Mouse (Mus musculus): ENCODE measurements around the gene Sat1. TPM values are rescaled to one million over a fixed set of nuclear protein-coding genes. Genes with fewer than 3 reads are reported as not detected.

Sat1 gene
- polyA plus RNA-seq, 1 experiment, result 305 TPM

DNA sequence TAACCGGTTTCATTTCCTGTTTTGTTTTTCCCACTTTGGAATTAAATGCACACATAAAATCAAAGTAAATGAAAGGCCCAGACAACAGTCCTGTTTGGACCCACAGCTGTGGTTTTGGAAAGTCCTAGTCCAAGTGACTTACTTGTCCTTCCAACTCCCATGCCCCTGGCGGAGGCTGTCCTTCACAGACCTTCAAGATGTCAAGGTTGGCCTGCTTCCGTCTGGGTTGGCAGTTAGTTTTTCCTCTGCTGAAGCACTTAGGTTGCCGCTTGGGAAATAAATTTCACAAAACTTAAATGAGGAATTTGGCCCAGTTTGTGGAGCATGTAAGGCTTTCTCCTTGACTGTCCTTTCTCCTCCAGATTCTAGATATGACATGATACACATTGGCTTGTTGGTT, 24.3 kb downstream of the Sat1 start:
- H3K4me2 ChIP-seq (ENCODE audit: low read depth), result no peak overlapping the region
- no peak overlapping the region for H3K4me3 ChIP-seq
- no peak for TF ChIP-seq POLR2A (IDR thresholded peaks at IDR 0.05; ENCODE audit: insufficient read length, low read depth)
- TF ChIP-seq TCF12 (IDR thresholded peaks at IDR 0.05; ENCODE audit: insufficient read depth, poor library complexity, severe bottlenecking), result no peak
- no peak for TF ChIP-seq TCF3 (IDR thresholded peaks at IDR 0.05; ENCODE audit: insufficient read length, low read depth)
- no peak for TF ChIP-seq POLR2AphosphoS2 (IDR thresholded peaks at IDR 0.05; ENCODE audit: insufficient read length, low read depth)
- no peak for TF ChIP-seq REST (IDR thresholded peaks at IDR 0.05; ENCODE audit: insufficient read depth, insufficient read length)
- no peak for TF ChIP-seq CEBPB (IDR thresholded peaks at IDR 0.05; ENCODE audit: insufficient read depth, poor library complexity, severe bottlenecking)
- no peak for TF ChIP-seq MYOD1 (IDR thresholded peaks at IDR 0.05; ENCODE audit: control insufficient read depth in 1 of 3, insufficient read length in 2 of 3, low read depth in 2 of 3)
- TF ChIP-seq MYOG (IDR thresholded peaks at IDR 0.05; ENCODE audit: control insufficient read depth in 1 of 3, insufficient read depth in 1 of 3, insufficient read length in 2 of 3, low read depth in 2 of 3), result no peak
- TF ChIP-seq E2F4 (IDR thresholded peaks at IDR 0.05; ENCODE audit: insufficient read depth), result no peak
- TF ChIP-seq USF1 (IDR thresholded peaks at IDR 0.05; ENCODE audit: low read depth), result no peak
- no peak for TF ChIP-seq MAX (IDR thresholded peaks at IDR 0.05; ENCODE audit: low read depth)
- no peak for TF ChIP-seq SRF (IDR thresholded peaks at IDR 0.05; ENCODE audit: control insufficient read depth, insufficient read length, low read depth)
- H3ac ChIP-seq (ENCODE audit: control insufficient read depth, insufficient read length), result no peak overlapping the region
- H3K79me2 ChIP-seq (ENCODE audit: control insufficient read depth, insufficient read depth), result no peaks in the 10 kb centered on the region
- H3K27me3 ChIP-seq (ENCODE audit: control insufficient read depth, insufficient read depth, insufficient read length), result no peaks in the 10 kb centered on the region
- no peaks in the 10 kb centered on the region for H3K36me3 ChIP-seq (ENCODE audit: control insufficient read depth, insufficient read depth)

DNA sequence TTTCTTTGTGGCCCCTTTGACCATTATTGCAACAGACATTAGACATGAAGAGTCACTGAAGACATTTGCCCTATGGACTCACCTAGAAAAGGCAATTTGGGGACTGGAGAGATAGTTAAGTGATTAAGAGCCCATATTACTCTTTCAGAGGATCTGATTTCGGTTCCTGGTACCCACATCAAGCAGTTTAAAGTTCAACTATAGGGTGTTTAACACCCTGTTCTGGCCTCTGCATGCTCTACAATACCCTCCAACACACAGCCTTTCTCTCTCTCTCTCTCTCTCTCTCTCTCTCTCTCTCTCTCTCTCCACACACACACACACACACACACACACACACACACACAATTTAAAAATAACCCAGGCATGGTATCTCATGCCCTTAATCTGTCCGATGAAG, 38.6 kb downstream of the Sat1 start:
- H3K4me3 ChIP-seq, result no peak overlapping the region
- no peaks in the 10 kb centered on the region for H3K36me3 ChIP-seq (ENCODE audit: control insufficient read depth, insufficient read depth)
- H3ac ChIP-seq (ENCODE audit: control insufficient read depth, insufficient read length), result no peak overlapping the region
- no peaks in the 10 kb centered on the region for H3K27me3 ChIP-seq (ENCODE audit: control insufficient read depth, insufficient read depth, insufficient read length)
- no peaks in the 10 kb centered on the region for H3K79me2 ChIP-seq (ENCODE audit: control insufficient read depth, insufficient read depth)
- H3K4me2 ChIP-seq (ENCODE audit: low read depth), result no peak overlapping the region
- TF ChIP-seq TCF3 (IDR thresholded peaks at IDR 0.05; ENCODE audit: insufficient read length, low read depth), result no peak
- TF ChIP-seq POLR2AphosphoS2 (IDR thresholded peaks at IDR 0.05; ENCODE audit: insufficient read length, low read depth), result no peak
- no peak for TF ChIP-seq USF1 (IDR thresholded peaks at IDR 0.05; ENCODE audit: low read depth)
- TF ChIP-seq REST (IDR thresholded peaks at IDR 0.05; ENCODE audit: insufficient read depth, insufficient read length), result no peak
- TF ChIP-seq MYOD1 (IDR thresholded peaks at IDR 0.05; ENCODE audit: control insufficient read depth in 1 of 3, insufficient read length in 2 of 3, low read depth in 2 of 3), result no peak
- no peak for TF ChIP-seq CEBPB (IDR thresholded peaks at IDR 0.05; ENCODE audit: insufficient read depth, poor library complexity, severe bottlenecking)
- no peak for TF ChIP-seq SRF (IDR thresholded peaks at IDR 0.05; ENCODE audit: control insufficient read depth, insufficient read length, low read depth)
- no peak for TF ChIP-seq E2F4 (IDR thresholded peaks at IDR 0.05; ENCODE audit: insufficient read depth)

DNA sequence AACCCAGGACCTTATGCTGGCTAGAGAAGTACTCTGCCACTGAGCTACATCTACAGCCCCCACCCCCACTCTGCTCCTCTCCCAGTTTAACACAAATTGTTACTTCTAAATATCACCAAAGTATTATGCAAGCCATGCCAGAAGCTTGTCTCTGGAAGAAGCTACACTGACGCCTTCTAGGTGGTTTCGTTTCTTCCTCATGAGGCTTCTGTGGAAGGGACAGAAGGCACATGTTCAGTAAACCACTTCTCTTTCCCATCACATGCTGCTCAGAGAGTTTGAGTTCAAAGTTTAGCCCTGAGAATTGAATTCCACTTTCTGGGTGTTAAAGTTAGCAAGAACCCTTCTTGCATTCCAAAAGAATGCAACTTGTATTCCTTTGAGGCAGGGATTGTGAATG, 39.0 kb downstream of the Sat1 start:
- no peak overlapping the region for H3K4me2 ChIP-seq (ENCODE audit: low read depth)
- no peak overlapping the region for H3K4me3 ChIP-seq
- H3K79me2 ChIP-seq (ENCODE audit: control insufficient read depth, insufficient read depth), result no peaks in the 10 kb centered on the region
- H3K27me3 ChIP-seq (ENCODE audit: control insufficient read depth, insufficient read depth, insufficient read length), result no peaks in the 10 kb centered on the region
- H3K36me3 ChIP-seq (ENCODE audit: control insufficient read depth, insufficient read depth), result no peaks in the 10 kb centered on the region
- no peak overlapping the region for H3ac ChIP-seq (ENCODE audit: control insufficient read depth, insufficient read length)
- TF ChIP-seq USF1 (IDR thresholded peaks at IDR 0.05; ENCODE audit: low read depth) (no peak), TCF3 (IDR thresholded peaks at IDR 0.05; ENCODE audit: insufficient read length, low read depth) (no peak), MYOG (IDR thresholded peaks at IDR 0.05; ENCODE audit: control insufficient read depth in 1 of 3, insufficient read depth in 1 of 3, insufficient read length in 2 of 3, low read depth in 2 of 3) (no peak), MAX (IDR thresholded peaks at IDR 0.05; ENCODE audit: low read depth) (no peak), TCF12 (IDR thresholded peaks at IDR 0.05; ENCODE audit: insufficient read depth, poor library complexity, severe bottlenecking) (no peak), REST (IDR thresholded peaks at IDR 0.05; ENCODE audit: insufficient read depth, insufficient read length) (no peak), MYOD1 (IDR thresholded peaks at IDR 0.05; ENCODE audit: control insufficient read depth in 1 of 3, insufficient read length in 2 of 3, low read depth in 2 of 3) (no peak), POLR2AphosphoS2 (IDR thresholded peaks at IDR 0.05; ENCODE audit: insufficient read length, low read depth) (no peak), POLR2A (IDR thresholded peaks at IDR 0.05; ENCODE audit: insufficient read length, low read depth) (no peak), SRF (IDR thresholded peaks at IDR 0.05; ENCODE audit: control insufficient read depth, insufficient read length, low read depth) (no peak), CEBPB (IDR thresholded peaks at IDR 0.05; ENCODE audit: insufficient read depth, poor library complexity, severe bottlenecking) (no peak), E2F4 (IDR thresholded peaks at IDR 0.05; ENCODE audit: insufficient read depth) (no peak)

DNA sequence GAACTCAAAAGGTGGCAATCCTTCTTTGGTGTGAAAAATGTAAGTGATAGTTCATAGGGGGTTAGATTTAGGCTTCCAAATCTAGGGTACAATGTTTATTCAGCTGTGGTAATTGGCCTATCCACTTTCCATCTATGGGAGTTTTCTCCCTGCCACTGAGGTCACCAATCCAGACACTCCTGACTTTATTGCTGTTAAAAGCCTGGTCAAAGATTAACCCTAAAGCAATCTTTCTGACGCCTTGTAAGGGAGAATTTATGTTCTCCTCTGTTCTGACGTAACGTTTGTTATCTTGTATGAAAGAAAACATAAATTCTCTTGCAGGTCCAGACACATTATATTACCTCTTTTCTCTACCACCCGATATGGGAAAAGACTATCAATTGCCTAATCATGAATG, 40.7 kb downstream of the Sat1 start:
- no peaks in the 10 kb centered on the region for H3K27me3 ChIP-seq (ENCODE audit: control insufficient read depth, insufficient read depth, insufficient read length)
- H3K4me2 ChIP-seq (ENCODE audit: low read depth), result no peak overlapping the region
- no peak for TF ChIP-seq E2F4 (IDR thresholded peaks at IDR 0.05; ENCODE audit: insufficient read depth)
- TF ChIP-seq SRF (IDR thresholded peaks at IDR 0.05; ENCODE audit: control insufficient read depth, insufficient read length, low read depth), result no peak
- H3K79me2 ChIP-seq (ENCODE audit: control insufficient read depth, insufficient read depth), result no peaks in the 10 kb centered on the region
- H3K4me3 ChIP-seq, result no peak overlapping the region
- no peak overlapping the region for H3ac ChIP-seq (ENCODE audit: control insufficient read depth, insufficient read length)
- no peaks in the 10 kb centered on the region for H3K36me3 ChIP-seq (ENCODE audit: control insufficient read depth, insufficient read depth)

DNA sequence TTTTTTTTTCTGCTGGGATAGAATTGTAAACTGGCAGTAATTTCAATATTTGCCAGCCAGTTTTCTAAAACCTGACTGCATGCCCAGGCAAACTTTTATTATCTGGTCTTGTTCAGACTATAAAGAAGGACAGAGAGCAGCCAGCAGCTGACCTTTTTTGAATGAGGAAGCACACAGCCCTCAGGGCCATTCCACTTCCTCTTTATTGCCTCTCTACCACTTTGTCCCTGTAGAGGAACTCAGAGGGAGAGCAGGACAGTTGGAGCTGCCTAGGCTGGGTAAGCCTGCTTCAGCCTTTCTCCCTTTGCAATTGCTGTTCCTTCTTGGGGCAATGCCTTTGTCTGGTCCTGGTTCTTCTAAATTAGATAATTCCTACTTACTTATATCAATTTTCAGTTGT, 43.9 kb downstream of the Sat1 start:
- Histone ChIP-seq H3K4me2 (ENCODE audit: low read depth) (no peak overlapping the region), H3K27me3 (ENCODE audit: control insufficient read depth, insufficient read depth, insufficient read length) (no peaks in the 10 kb centered on the region), H3K36me3 (ENCODE audit: control insufficient read depth, insufficient read depth) (no peaks in the 10 kb centered on the region), H3K79me2 (ENCODE audit: control insufficient read depth, insufficient read depth) (no peaks in the 10 kb centered on the region), H3ac (ENCODE audit: control insufficient read depth, insufficient read length) (no peak overlapping the region), H3K4me3 (no peak overlapping the region)
- TF ChIP-seq TCF12 (IDR thresholded peaks at IDR 0.05; ENCODE audit: insufficient read depth, poor library complexity, severe bottlenecking) (no peak), MYOD1 (IDR thresholded peaks at IDR 0.05; ENCODE audit: control insufficient read depth in 1 of 3, insufficient read length in 2 of 3, low read depth in 2 of 3) (no peak), E2F4 (IDR thresholded peaks at IDR 0.05; ENCODE audit: insufficient read depth) (no peak), MYOG (IDR thresholded peaks at IDR 0.05; ENCODE audit: control insufficient read depth in 1 of 3, insufficient read depth in 1 of 3, insufficient read length in 2 of 3, low read depth in 2 of 3) (no peak), REST (IDR thresholded peaks at IDR 0.05; ENCODE audit: insufficient read depth, insufficient read length) (no peak), USF1 (IDR thresholded peaks at IDR 0.05; ENCODE audit: low read depth) (no peak), CEBPB (IDR thresholded peaks at IDR 0.05; ENCODE audit: insufficient read depth, poor library complexity, severe bottlenecking) (no peak), POLR2A (IDR thresholded peaks at IDR 0.05; ENCODE audit: insufficient read length, low read depth) (no peak), MAX (IDR thresholded peaks at IDR 0.05; ENCODE audit: low read depth) (no peak), TCF3 (IDR thresholded peaks at IDR 0.05; ENCODE audit: insufficient read length, low read depth) (no peak), SRF (IDR thresholded peaks at IDR 0.05; ENCODE audit: control insufficient read depth, insufficient read length, low read depth) (no peak), POLR2AphosphoS2 (IDR thresholded peaks at IDR 0.05; ENCODE audit: insufficient read length, low read depth) (no peak)
